Mouse (Mus musculus) stomach, embryonic 16.5 days (tissue): ENCODE results near the gene Hoxd10. TPM values are rescaled to one million over a fixed set of nuclear protein-coding genes. Genes with fewer than 3 reads are reported as not detected.

Experiments used
- ATAC-seq: fragments of 200-750 bp; cut with Nextera tagmentation; 2 replicates; pipeline ENCODE4 v1.8.0; 2017; ENCODE audit warnings: moderate number of reproducible peaks, moderate TSS enrichment; ENCODE audit not compliant: insufficient read depth, low FRiP score
- H3K27ac ChIP-seq: fragments of 300-500 bp; sonication (generic); 2 replicates; pipeline ENCODE4 v1.5.1; 2014; ENCODE audit warnings: low read length
- H3K27me3 ChIP-seq: fragments of 300-500 bp; sonication (generic); 2 replicates; pipeline ENCODE4 v1.6.1; 2014; ENCODE audit warnings: low read length, control low read depth, mixed read lengths; ENCODE audit not compliant: control insufficient read depth, insufficient read depth
- H3K36me3 ChIP-seq: fragments of 300-500 bp; sonication (generic); 2 replicates; pipeline ENCODE4 v1.6.1; 2014; ENCODE audit warnings: low read length; ENCODE audit not compliant: control insufficient read depth, insufficient read depth
- H3K4me1 ChIP-seq: fragments of 300-500 bp; sonication (generic); 2 replicates; pipeline ENCODE4 v1.6.1; 2014; ENCODE audit warnings: low read length, control low read depth, mixed read lengths; ENCODE audit not compliant: control insufficient read depth, insufficient read depth
- H3K4me2 ChIP-seq: fragments of 300-500 bp; sonication (generic); 2 replicates; pipeline ENCODE4 v1.6.1; 2014; ENCODE audit warnings: low read depth, low read length, mixed read lengths
- H3K4me3 ChIP-seq: fragments of 300-500 bp; sonication (generic); replicated peaks from 2 replicates; pipeline ENCODE4 v1.5.1; 2014; ENCODE audit warnings: mild to moderate bottlenecking, low read length
- H3K9ac ChIP-seq: fragments of 300-500 bp; sonication (generic); 2 replicates; pipeline ENCODE4 v1.6.1; 2014; ENCODE audit warnings: low read length
- H3K9me3 ChIP-seq: fragments of 300-500 bp; sonication (generic); replicated peaks from 2 replicates; pipeline ENCODE4 v1.6.1; 2016; ENCODE audit warnings: low read length, control low read depth; ENCODE audit not compliant: control insufficient read depth
- WGBS: fragments of 180-500 bp; shearing (Covaris S2); extraction: QIAGEN DNeasy Blood & Tissue Kit; methylation state at CpG from one replicate; pipeline ENCODE4 v1.1.7; 2014; 5-methylcytosine and 5-hydroxymethylcytosine counted together
- polyA plus RNA-seq: library from polyadenylated mRNA; unstranded; fragments of >200 nt; fragmentation: Nextera tagmentation; extraction: Ambion mirVana; gene quantifications from 2 replicates; pipeline ENCODE4 v1.2.1, GENCODE M21; 2015

Gene Hoxd10
- polyA plus RNA-seq, 1 experiment from 2014 or later, result 0.21 TPM

DNA sequence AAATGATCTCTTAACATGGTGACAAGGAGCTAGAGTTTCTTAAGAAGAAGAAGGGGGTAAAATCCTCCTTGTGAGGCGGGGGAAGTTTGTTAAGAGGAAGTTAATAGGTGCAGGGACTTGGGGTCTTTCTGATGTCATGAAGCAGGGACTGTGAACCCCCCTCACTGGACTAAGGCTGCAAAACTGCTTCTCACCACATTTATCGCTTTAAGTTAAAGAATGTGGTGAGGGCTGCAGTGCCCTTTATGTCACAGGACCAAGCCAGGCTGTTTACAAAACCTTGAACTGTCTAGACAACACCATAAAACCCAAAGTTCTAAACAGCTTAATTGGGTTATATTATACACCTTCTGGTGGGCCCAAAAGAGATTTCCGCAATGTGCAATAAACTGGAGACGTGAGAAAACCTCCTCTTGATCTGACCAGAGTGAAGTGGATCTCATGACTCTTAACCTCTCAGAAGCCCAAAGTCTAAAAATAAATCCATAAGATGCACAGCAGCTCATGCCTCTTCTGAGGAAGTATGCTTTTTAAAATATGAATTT, 6.6 kb upstream of the Hoxd10 start:
- H3K27me3 ChIP-seq, result peaks cover 92% of the 10 kb centered on the region
- peaks cover 10% of the 10 kb centered on the region for H3K4me1 ChIP-seq
- H3K36me3 ChIP-seq, result no peaks in the 10 kb centered on the region
- no peaks in the 10 kb centered on the region for H3K9me3 ChIP-seq
- no peak overlapping the region for H3K4me3 ChIP-seq
- no peak overlapping the region for H3K9ac ChIP-seq
- 14% methylated on average over 4 of the region's 4 CpGs for WGBS
- no peak overlapping the region for H3K27ac ChIP-seq
- H3K4me2 ChIP-seq, result no peak overlapping the region
- ATAC-seq, result no peak

DNA sequence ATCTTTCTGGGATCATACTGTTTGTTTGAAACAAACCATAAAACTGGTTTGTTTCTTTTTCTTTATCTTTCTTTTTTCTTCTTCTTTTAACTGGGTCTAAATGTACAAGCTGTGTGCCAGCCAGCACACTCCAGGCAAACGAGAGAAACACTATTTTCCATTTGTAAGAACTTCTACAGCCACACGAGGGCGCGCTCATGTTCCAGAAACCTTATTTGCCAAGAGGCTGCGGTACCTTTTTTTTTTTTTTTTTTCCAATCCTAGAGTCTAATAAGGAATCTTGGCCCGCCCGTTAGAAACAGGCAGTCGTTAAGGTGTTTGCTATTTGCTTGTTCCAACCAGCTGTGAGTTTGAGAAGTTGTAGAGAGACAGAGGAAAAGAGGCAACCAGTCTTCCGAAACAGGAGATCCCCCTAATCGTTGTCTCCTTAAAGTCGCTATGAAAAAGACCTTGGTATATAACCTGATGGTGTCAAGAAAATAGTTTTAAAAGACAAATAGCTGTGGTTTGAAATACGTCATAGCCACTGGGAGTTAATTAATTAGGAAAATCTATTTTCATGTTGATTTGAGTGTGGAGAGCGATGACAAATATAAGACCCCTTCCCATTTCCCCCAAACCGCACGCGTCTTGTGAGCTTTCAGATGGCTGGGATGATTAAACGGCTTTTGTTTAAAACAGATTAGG, 5.3 kb upstream of the Hoxd10 start:
- no peak overlapping the region for H3K9ac ChIP-seq

DNA sequence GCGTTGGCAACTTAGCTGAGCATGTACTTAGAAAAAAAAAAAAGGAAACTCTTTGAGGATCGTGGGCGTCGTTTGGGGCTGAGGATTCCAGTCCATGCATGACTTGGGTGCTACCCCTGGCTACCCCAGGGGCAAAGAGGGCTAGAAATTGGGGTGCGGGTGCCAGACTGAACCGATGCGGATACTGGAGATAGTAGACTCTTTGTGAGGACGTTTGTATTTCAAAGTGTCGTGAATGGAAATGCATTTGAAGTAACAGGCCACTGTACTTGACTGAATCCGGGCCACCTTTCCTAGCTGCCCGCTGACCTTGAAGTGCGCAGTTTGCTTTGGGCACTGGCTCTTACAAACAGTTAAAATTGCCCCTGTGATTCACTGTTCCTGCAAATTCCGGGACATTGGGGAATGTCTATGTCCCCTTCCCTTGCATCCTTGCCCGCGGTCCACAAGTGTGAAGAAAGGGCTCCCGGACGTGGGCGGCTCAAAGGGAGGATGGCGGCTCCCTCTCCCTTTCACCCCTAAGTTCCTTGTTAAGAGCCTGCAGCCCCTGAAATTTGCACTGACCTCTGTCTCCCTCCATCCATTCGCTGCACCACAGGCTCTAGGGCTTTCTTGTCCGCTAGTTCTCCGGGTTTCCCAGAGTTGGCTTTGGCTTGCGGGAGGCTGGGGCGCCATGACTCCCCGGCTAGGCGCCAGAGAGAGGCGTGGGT, 4.6 kb upstream of the Hoxd10 start:
- Histone ChIP-seq H3K36me3 (no peaks in the 10 kb centered on the region), H3K4me1 (peaks cover 5% of the 10 kb centered on the region), H3K4me2 (no peak overlapping the region), H3K27ac (no peak overlapping the region), H3K4me3 (no peak overlapping the region), H3K9ac (no peak overlapping the region), H3K9me3 (no peaks in the 10 kb centered on the region), H3K27me3 (peaks cover 87% of the 10 kb centered on the region)
- WGBS, result 2% methylated on average over 27 of the region's 27 CpGs
- no peak for ATAC-seq

More for the DNA sequence above, 5.3 kb upstream of the Hoxd10 start:
- peaks cover 87% of the 10 kb centered on the region for H3K27me3 ChIP-seq
- no peaks in the 10 kb centered on the region for H3K36me3 ChIP-seq
- H3K4me2 ChIP-seq, result no peak overlapping the region
- no peak for ATAC-seq
- H3K27ac ChIP-seq, result no peak overlapping the region
- H3K9me3 ChIP-seq, result no peaks in the 10 kb centered on the region
- 6% methylated on average over 17 of the region's 17 CpGs for WGBS
- H3K4me3 ChIP-seq, result no peak overlapping the region
- peaks cover 10% of the 10 kb centered on the region for H3K4me1 ChIP-seq

DNA sequence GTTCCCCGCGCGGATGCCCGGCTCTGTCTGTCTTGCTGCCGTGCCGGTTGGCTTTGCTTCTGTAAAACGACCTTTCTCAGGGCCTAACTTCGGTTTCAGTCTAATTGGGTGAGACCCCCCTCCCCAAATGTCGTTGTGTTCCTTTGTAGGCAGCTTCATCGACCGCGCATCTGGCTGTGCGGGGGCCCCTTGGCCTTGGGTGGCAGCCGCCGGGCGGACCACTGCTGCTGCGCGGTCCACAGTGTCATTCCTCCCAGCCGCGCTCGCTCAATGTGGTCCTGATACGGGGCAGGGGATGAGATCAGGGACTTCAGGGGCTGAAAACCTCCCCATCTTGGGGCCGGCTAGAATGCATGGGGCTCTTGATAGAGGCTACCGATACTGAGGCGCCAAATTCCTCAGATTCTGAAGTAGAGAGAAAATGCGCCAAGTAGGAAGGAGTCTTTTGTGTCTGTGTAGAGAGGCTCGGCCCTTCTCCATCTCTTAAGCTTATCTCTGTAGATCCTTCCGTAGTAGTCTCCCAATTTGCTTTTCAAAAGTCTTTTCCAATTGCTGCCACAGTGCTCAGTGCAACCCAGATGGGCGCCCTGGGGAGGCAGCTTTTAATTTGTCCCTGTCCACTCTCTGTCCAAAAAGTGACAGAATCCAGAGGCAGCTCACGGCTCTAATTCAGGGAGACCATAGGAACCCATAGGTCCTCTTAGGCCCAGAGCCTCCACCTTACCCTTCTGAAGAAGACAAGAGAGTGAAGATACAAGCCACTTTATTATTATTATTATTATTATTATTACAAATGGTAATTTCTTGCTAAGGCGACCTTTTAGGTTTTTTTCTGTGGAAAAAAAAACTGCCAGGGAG, 3.8 kb upstream of the Hoxd10 start:
- 2% methylated on average over 31 of the region's 31 CpGs for WGBS
- no peak for ATAC-seq
- Histone ChIP-seq H3K4me3 (no peak overlapping the region), H3K36me3 (no peaks in the 10 kb centered on the region), H3K4me2 (no peak overlapping the region), H3K9me3 (no peaks in the 10 kb centered on the region), H3K27me3 (peaks cover 86% of the 10 kb centered on the region), H3K27ac (no peak overlapping the region), H3K9ac (no peak overlapping the region), H3K4me1 (peaks cover under 1% of the 10 kb centered on the region)

DNA sequence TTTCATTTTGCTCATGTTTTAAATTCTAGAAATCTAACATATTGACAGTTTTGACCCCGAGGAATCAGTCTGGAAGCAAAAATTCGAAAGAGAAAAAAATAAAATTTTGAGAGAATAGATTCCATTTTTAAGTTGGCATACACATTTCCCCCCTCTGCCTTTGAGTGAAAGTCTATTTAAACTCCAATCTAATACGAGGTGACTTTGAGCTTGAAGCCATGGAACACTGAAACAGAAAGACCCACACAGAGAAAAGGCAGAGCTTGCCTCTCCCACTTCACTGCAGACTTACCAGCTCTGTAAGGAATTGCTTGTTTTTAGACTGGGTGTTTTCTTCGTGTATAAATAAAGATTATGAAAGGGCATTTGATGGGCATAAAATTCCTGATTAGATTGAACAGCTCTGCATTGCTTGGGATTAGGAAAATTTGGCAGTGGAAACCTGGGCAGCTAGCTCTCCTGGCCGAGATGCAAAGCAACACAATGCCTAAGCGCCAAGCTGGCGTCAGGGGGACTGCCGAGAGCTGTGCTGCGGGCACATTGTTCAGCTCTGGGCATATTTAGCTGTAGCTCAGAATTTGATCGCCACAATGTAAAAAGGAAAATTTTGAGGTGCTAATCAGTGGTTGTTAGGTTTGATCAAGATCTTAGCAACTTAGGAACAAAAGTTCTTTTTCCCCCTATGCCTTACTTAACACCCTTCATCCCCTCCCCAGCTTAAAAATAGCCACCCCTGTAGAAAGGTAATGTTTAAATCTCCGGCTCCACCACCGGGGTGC, 2.7 kb upstream of the Hoxd10 start:
- WGBS, result 5% methylated on average over 12 of the region's 12 CpGs
- Histone ChIP-seq H3K36me3 (no peaks in the 10 kb centered on the region), H3K4me2 (no peak overlapping the region), H3K4me3 (no peak overlapping the region), H3K4me1 (no peaks in the 10 kb centered on the region; the same call in 1 of the 2 replicates), H3K9ac (no peak overlapping the region), H3K9me3 (no peaks in the 10 kb centered on the region), H3K27me3 (peaks cover 86% of the 10 kb centered on the region), H3K27ac (no peak overlapping the region)
- no peak for ATAC-seq

DNA sequence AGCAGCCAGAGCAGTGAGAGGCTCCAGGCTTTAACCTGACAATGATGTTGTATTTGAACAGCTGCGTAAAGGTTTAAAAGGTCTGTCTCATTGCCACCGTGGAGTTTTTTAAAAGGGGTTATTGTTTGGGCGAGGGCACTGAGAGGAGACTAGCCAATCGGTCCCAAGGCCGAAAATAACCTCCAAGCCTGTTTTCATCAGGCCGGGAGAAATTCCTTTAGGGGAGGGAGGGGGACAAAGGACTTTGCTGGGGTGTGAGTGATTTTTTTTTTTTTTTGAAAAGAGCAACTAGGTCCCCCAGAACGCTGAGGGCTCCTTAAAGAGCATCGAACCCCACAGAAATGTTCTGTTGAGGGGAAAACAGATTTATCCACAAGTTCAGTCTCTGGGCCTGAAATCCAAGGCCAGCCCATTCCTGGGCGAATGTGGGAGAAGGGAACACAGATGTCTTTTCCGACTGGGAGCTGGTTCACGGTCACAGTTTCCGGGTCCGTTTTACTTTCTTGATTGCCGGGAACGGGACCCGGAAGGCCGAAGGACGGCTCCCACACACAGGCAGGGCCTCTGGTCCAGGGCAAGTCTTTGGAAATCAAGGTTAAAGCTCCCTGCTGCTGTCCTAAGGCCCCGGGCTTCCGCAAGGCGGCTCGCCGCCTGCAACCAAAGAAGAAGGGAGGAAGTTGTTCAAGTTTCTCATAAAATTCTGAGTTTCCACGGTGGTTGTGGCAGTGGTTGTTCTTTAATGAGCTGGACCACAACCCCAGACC, 2.0 kb upstream of the Hoxd10 start:
- H3K36me3 ChIP-seq, result no peaks in the 10 kb centered on the region
- no peak overlapping the region for H3K27ac ChIP-seq
- no peaks in the 10 kb centered on the region; the same call in 1 of the 2 replicates for H3K4me1 ChIP-seq
- no peak overlapping the region for H3K9ac ChIP-seq
- ATAC-seq, result no peak
- H3K9me3 ChIP-seq, result no peaks in the 10 kb centered on the region
- 1% methylated on average over 24 of the region's 24 CpGs for WGBS
- H3K4me2 ChIP-seq, result no peak overlapping the region
- H3K27me3 ChIP-seq, result peaks cover 86% of the 10 kb centered on the region
- H3K4me3 ChIP-seq, result no peak overlapping the region

DNA sequence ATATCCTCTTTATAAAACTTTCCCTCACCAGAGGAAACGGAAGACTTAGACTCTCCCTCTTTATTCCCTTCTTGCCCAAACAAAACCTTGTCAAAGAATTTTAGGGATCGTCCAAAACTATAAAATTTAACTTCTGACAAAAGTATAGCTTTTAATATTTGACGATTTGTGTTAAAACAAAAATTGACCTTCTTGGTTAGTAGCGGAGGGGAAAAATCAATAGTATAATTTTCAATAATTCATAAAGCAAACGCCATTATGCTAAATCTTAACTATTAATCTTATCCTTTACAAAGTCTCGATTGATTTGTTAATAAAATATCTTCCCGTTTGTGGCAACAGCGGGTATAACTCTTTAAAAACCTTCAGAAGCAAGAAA, 1.4 kb upstream of the Hoxd10 start:
- H3K36me3 ChIP-seq, result no peaks in the 10 kb centered on the region
- H3K27me3 ChIP-seq, result peaks cover 86% of the 10 kb centered on the region
- H3K4me3 ChIP-seq, result no peak overlapping the region
- no peak for ATAC-seq
- H3K4me2 ChIP-seq, result no peak overlapping the region
- no peaks in the 10 kb centered on the region; the same call in 1 of the 2 replicates for H3K4me1 ChIP-seq
- no peak overlapping the region for H3K9ac ChIP-seq
- 8% methylated on average over 8 of the region's 8 CpGs for WGBS
- H3K9me3 ChIP-seq, result no peaks in the 10 kb centered on the region
- H3K27ac ChIP-seq, result no peak overlapping the region
